Mouse (Mus musculus) layer of hippocampus, adult 18-20 months (tissue): ENCODE data around the gene Tst. TPM values are rescaled to one million over a fixed set of nuclear protein-coding genes. Genes with fewer than 3 reads are reported as not detected.

Experiments
- DNase-seq, 2 experiments: peaks; one replicate each; pipeline ENCODE4 v3.0.0; 2022; ENCODE audit warnings: low spot score in 2 of 2
- long read RNA-seq: library from polyadenylated mRNA; stranded (forward); transcript quantifications from one replicate; pipeline ENCODE4 v2.0.0, GENCODE M21; 2021
- total RNA-seq, 2 experiments: library from RNA; stranded (reverse); gene quantifications; 2 replicates each; pipeline ENCODE4 v1.2.3; 2021

The Tst gene
- total RNA-seq = 10 to 100 TPM; 33.3 to 37.1 TPM
- long read RNA-seq, transcript Tst-201 (2 exons, 1,144 nt) = major isoform, 22 of 22 reads
- long read RNA-seq, partial matches to known transcripts = 0 of 22 reads
- long read RNA-seq, other reads (novel, unspliced or antisense) = 0 of 22 reads

GRCm38 (mm10) chr15:78405517-78406211 lies at the start of gene Tst:
Gene Tst, minus strand, starts transcription at chr15:78405907.
- DNase-seq = peak; percentile 88 to 96

DNA sequence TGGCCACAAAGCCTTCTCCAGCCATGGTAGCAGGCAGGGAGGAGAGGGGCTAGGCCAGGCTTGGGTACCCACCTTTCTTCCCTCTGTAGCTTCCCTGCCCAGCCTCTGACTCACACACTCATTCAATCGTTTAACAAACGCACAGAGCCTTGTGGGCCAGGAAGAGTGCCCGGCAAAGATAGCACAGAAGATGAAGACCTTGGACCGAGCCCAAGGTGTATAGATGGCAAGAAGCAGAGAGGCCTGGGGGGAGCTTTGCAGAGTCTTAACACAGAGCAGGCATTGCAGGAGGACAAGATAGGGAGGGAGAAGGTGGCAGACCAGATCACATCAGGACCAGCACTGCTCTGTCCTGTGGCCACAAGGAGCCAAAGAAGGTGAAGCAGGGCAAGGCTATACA lies 49.5 kb upstream of the Tst start:
- no peak for DNase-seq

- DNase-seq = no peak
These were observed 47.2 kb upstream of the Tst start for GRCm38 (mm10) chr15:78452929-78453328.

DNA sequence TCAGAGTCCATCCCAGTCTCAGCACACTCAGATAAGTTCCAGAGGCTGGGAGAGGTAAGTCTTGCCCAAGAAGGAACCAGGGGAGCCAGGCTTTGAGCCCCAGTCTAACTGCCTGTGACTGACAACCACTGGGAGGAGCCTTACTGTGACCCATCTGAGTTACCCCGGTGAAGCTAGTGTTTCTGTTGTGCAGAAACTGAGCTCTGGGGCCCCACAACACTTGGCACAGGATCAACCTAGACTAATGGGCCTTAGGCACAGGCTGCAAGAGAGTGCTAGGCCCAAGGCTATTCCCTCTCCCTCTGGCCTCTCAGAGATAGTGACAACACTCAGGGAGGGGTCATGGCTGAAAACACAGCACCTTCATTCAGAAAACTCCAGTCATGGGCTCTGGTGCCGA lies 45.5 kb upstream of the Tst start:
- no peak for DNase-seq

DNA sequence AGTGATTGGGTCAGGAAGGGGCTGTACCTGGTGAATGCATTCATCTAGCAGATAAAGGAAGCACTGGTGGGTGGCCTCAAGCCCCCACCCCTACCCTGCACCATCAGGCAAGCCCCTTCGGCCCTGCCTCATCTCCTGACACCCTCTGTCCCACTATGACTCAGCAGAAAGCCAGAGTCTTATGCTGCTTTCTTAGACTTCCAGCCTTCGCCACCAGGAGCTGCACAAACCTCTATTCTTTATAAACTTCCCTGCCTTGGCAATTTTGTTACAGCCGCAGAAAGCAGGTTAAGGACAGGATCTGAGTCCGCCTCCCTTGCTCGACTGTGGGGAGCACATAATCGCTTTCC lies 44.7 kb upstream of the Tst start:
- no peak for DNase-seq

GRCm38 (mm10) chr15:78449694-78450418 lies 44.1 kb upstream of the Tst start:
- peak in 1 of 2 experiments; percentile 52 for DNase-seq

DNA sequence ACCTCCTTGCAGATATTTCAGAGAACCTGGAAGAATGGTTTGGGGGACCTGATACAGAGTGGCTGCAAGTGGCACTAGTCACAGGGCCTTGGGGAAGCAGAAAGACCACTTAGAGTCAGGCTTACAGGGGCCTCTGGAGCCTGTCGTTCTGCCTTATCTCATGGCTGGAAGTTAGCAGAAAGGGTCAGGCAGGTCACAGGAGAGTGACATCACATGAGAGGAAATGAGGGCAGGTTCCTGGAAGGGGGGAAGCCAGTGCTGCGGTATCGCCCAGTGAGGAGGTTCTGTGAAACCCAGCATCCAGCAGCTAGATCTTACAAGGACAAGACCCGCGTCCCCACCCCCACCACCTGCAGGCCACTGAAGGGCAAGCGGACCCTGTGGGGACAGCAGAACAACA lies 43.4 kb upstream of the Tst start:
- no peak for DNase-seq

DNA sequence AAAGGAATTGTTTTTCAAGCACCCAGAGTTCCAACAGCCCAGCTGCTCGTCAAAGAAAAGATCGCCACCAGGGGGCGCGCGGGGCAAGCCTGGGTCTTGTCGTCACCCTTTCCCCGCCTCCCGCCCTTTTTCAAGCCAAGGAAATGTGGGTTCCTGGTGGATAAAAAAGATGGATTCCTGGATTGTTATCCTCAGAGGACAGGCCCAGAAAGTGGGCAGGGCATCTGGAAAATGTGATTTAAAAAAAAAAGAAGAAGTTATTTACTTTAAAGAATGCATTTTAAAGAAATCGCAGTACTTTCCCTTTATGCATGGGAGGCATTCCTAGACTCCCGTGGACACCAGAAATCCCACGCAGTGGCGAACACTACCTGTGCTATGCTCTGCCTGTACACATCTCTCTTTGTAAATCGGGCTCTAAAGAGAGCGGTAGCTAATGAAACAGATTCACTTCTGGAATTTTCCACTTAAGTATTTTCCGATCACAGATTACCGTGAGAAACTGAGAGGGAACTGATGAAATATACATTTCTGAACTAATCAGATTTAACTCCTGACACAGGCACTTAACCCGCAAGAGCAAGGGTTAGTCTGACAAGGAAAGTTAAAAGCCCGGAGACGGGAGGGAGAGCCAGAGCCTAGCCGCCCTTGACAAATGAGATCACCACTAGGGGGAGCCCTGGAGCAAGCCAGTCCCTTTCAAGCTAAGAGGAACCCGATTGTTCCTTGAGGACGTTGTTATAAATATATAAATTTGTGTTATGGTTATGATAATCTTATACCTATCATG lies 42.2 kb upstream of the Tst start:
- peak; percentile 83 to 97 for DNase-seq

DNA sequence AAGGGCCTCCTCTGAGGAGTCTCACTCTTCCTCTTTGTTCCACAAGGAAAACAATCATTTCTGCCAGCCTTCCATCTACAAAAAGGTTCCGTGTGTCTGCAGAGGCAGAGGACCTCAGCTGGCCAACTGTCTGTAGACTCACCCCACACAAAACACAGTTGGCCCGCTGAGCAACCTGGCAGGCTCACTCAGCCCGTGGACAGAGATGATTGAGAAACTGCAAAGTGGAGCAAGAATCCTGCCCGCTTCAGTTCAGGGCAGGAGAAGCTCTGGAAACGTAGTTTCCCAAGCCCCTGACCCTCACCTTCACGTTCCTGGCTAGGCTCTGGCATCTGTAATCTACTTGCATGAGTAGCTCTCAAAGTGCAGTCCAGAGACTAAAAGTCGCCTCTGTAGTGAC lies 41.4 kb upstream of the Tst start:
- DNase-seq = no peak

GRCm38 (mm10) chr15:78443857-78444256 lies 38.1 kb upstream of the Tst start:
- DNase-seq = no peak

GRCm38 (mm10) chr15:78442231-78442630 lies 36.5 kb upstream of the Tst start:
- DNase-seq = no peak

DNA sequence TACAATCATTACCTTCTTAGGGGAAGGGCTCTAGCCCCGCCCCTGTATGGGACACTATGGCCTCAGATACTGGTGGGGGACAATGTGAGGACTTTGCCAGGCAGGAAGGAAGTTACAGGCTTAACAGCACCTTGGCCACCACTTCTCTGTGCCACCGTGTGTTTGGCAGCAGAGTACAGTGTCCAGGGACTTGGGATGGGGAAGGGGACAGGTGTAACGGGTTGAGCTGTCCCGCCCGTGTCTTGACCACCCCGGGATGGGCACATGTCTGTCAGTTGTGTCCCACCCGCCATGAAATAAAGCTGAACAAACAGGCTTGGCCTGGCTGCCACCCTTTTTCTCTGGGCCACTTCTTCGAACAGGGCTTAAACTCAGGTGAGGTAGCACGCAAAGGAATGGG lies 33.3 kb upstream of the Tst start:
- DNase-seq = no peak

GRCm38 (mm10) chr15:78438505-78438904 lies 32.8 kb upstream of the Tst start:
- DNase-seq = no peak

GRCm38 (mm10) chr15:78438018-78438394 lies 32.3 kb upstream of the Tst start:
- DNase-seq = no peak

GRCm38 (mm10) chr15:78437237-78438017 lies 31.7 kb upstream of the Tst start:
- peak; percentile 49 to 63 for DNase-seq

DNA sequence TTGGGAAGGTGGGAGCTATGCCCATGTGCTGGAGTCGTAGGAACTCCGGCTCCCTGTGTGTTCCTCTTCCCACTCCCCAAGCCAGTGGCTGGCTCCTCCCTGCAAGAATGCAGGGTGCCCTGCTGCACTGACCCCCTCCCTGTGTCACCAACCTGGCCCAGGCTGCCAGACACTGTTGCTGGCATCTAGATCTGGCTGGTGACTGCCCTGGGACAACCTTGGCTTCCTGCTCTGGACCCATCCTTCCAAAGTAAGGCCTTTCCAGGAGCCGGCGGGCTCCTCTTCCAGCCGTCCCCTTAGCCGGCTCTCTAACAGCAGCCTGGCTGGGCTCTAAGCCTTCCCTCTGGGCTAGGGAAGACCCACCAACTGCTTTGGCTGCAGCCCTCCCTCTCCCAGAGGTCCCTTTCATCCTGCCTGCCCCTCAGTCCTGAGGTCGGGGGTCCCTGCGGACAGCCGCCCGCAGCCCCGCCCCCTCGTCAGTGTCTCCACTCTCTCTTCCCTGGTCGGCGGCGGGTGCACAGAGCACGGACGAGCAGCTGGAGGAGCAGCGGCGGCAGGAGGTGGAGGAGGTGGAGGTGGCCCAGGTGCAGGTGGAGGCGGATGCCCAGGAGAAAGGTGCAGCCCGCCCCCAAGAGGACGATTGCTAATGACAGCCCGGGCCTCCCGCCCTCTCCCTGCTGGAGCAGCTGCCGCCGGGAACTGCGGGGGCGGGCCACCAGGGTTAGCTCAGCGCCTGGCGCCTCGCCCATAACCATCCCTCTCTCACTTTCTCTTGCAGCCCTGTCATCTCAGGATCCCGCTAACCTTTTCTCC lies 30.9 kb upstream of the Tst start:
- peak; percentile 90 to 95 for DNase-seq

DNA sequence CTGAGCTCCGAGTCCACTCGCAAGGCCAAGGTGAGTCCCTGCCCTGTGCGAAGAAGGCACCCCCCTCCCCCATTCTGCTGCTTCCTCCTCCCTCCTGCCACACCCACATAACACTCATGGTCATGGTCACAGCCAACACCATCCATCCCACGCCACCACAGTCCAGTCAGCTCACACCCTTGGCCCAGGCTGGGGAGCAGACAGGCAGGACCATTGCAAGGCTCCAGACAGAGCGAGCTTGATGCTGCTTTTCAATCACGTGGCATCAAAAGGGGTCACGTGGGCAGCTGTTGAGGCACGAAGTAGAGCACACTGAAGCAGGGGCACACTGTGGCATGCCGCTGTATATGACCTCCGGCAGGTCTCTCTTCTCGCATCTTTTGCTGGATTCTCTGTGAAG lies 30.0 kb upstream of the Tst start:
- peak in 1 of 2 experiments; percentile 17 for DNase-seq

DNA sequence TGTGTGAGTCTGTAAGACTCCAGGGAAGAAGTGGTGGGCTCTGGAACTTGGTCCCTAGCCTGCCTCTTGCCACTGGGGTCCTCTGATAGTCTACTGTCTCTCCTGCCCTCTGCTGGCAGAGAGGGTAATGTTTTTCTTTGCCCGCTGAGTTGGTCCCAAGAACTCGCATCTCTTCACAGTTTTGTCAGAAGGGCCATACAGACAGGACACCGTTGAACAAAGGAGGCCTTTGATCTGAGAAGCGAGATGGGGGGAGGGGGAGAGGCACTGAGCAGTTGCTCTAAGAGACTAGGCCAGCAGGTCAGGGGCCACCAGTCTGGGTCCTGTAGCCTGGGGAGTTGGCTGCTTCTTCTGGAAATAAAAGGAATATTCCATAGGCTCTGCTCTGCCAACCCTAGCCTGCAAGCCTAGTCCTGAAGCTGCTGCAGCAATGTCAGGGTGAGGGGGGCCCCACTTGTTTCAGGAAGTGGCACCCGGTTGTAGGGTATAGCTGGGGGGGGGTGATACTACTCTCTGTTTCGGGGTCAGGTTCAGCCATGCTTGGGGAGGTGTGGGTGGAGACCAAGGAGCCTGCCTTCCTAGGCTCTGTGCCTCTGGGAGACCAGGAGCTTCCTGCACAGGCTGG lies 29.3 kb upstream of the Tst start:
- DNase-seq = peak in 1 of 2 experiments; percentile 77

- no peak for DNase-seq
These were observed 25.9 kb upstream of the Tst start for GRCm38 (mm10) chr15:78431541-78432121.
